Mouse (Mus musculus): ENCODE data around the gene Nrap. TPM values are rescaled to one million over a fixed set of nuclear protein-coding genes. Genes with fewer than 3 reads are reported as not detected.
A peak's percentile ranks its signal among the peaks of the same experiment; 100 is the strongest.

Gene Nrap
- total and polyA plus RNA-seq, 3 experiments: 0.08 to 0.11 TPM; not detected in 1

- TF ChIP-seq POLR2AphosphoS5 (IDR thresholded peaks at IDR 0.05; ENCODE audit: borderline replicate concordance, low read depth, low read length) (no peak), POLR2A (IDR thresholded peaks at IDR 0.05; ENCODE audit: control insufficient read depth in 1 of 2, insufficient read depth in 1 of 2, low read depth in 1 of 2, low read length in 2 of 2, poor library complexity in 1 of 2) (no peak), ELF1 (IDR thresholded peaks at IDR 0.05; ENCODE audit: low read depth, low read length) (no peak), USF2 (IDR thresholded peaks at IDR 0.05; ENCODE audit: borderline replicate concordance in 1 of 2, insufficient read depth in 1 of 2, low read depth in 1 of 2, low read length in 2 of 2) (no peak), SMC3 (IDR thresholded peaks at IDR 0.05; ENCODE audit: low read depth, low read length) (peak; percentile 47), UBTF (IDR thresholded peaks at IDR 0.05; ENCODE audit: borderline replicate concordance, insufficient read depth, low read depth, low read length) (no peak), EP300 (IDR thresholded peaks at IDR 0.05; ENCODE audit: low read depth in 1 of 2, low read length in 2 of 2) (no peak), SIN3A (IDR thresholded peaks at IDR 0.05; ENCODE audit: low read length) (no peak), GATA1 (IDR thresholded peaks at IDR 0.05; ENCODE audit: low read depth, low read length) (no peak), GABPA (IDR thresholded peaks at IDR 0.05; ENCODE audit: low read depth, low read length) (no peak), MAX (IDR thresholded peaks at IDR 0.05; ENCODE audit: low read length) (no peak), USF1 (IDR thresholded peaks at IDR 0.05; ENCODE audit: low read depth, low read length) (no peak)
These were observed 40.5 kb downstream of the Nrap start (continued) for GRCm38 (mm10) chr19:56349295-56349694.

- DNase-seq (ENCODE audit: low read depth, low spot score): no peak
- Histone ChIP-seq H3K27ac (ENCODE audit: control insufficient read depth, low read depth, low read length) (no peak overlapping the region), H3K4me3 (ENCODE audit: control insufficient read depth in 1 of 2, insufficient read depth in 1 of 2, low read depth in 2 of 2, low read length in 2 of 2) (no peak overlapping the region), H3K79me2 (ENCODE audit: control insufficient read depth, insufficient read depth, low read length, poor library complexity) (no peaks in the 10 kb centered on the region), H3K36me3 (ENCODE audit: control insufficient read depth in 1 of 2, insufficient read depth in 2 of 2, low read length in 2 of 2) (no peaks in the 10 kb centered on the region), H3K4me1 (ENCODE audit: control insufficient read depth in 1 of 2, insufficient read depth in 2 of 2, low read length in 2 of 2) (no peaks in the 10 kb centered on the region), H3K27me3 (ENCODE audit: control insufficient read depth in 1 of 2, insufficient read depth in 2 of 2, low read length in 2 of 2) (peaks cover 2 to 4% of the 10 kb centered on the region in 2 experiments; a peak in 2 of 4 replicates), H3K9ac (ENCODE audit: control insufficient read depth, low read depth, low read length, poor library complexity, severe bottlenecking) (no peak overlapping the region), H3K9me3 (replicated peaks; ENCODE audit: insufficient read depth, low read length) (no peaks in the 10 kb centered on the region)
- TF ChIP-seq MXI1 (IDR thresholded peaks at IDR 0.05; ENCODE audit: low read depth, low read length) (no peak), TCF12 (IDR thresholded peaks at IDR 0.05; ENCODE audit: low read depth, low read length) (no peak), MAFK (IDR thresholded peaks at IDR 0.05; ENCODE audit: borderline replicate concordance, low read depth, low read length) (no peak), POLR2AphosphoS2 (IDR thresholded peaks at IDR 0.05; ENCODE audit: low read length) (no peak), TBP (IDR thresholded peaks at IDR 0.05; ENCODE audit: low read depth, low read length) (no peak), ZC3H11A (IDR thresholded peaks at IDR 0.05; ENCODE audit: low read depth, low read length) (no peak), JUND (IDR thresholded peaks at IDR 0.05; ENCODE audit: low read depth, low read length) (no peak), BHLHE40 (IDR thresholded peaks at IDR 0.05; ENCODE audit: borderline replicate concordance, low read depth, low read length) (no peak), NRF1 (IDR thresholded peaks at IDR 0.05; ENCODE audit: insufficient read depth, low read depth, low read length, poor library complexity, severe bottlenecking) (no peak), ZMIZ1 (IDR thresholded peaks at IDR 0.05; ENCODE audit: low read depth, low read length) (no peak), RAD21 (IDR thresholded peaks at IDR 0.05; ENCODE audit: low read depth, low read length) (no peak), ZKSCAN1 (IDR thresholded peaks at IDR 0.05; ENCODE audit: low read depth, low read length) (no peak), CHD1 (IDR thresholded peaks at IDR 0.05; ENCODE audit: low read depth, low read length) (no peak), CTCF (IDR thresholded peaks at IDR 0.05 in 2 of 3, conservative IDR thresholded peaks at IDR 0.05 in 1 of 3; ENCODE audit: control insufficient read depth in 1 of 3, insufficient read depth in 1 of 3, low read depth in 2 of 3, low read length in 3 of 3, poor library complexity in 1 of 3, severe bottlenecking in 1 of 3) (no peak), RCOR1 (IDR thresholded peaks at IDR 0.05; ENCODE audit: low read depth, low read length) (no peak), ETS1 (IDR thresholded peaks at IDR 0.05; ENCODE audit: low read depth, low read length) (no peak)
These were observed 43.1 kb downstream of the Nrap start for GRCm38 (mm10) chr19:56346750-56347149.
